Mouse (Mus musculus): Measurements from ENCODE around the gene Slc47a2.

Gene Slc47a2

DNA sequence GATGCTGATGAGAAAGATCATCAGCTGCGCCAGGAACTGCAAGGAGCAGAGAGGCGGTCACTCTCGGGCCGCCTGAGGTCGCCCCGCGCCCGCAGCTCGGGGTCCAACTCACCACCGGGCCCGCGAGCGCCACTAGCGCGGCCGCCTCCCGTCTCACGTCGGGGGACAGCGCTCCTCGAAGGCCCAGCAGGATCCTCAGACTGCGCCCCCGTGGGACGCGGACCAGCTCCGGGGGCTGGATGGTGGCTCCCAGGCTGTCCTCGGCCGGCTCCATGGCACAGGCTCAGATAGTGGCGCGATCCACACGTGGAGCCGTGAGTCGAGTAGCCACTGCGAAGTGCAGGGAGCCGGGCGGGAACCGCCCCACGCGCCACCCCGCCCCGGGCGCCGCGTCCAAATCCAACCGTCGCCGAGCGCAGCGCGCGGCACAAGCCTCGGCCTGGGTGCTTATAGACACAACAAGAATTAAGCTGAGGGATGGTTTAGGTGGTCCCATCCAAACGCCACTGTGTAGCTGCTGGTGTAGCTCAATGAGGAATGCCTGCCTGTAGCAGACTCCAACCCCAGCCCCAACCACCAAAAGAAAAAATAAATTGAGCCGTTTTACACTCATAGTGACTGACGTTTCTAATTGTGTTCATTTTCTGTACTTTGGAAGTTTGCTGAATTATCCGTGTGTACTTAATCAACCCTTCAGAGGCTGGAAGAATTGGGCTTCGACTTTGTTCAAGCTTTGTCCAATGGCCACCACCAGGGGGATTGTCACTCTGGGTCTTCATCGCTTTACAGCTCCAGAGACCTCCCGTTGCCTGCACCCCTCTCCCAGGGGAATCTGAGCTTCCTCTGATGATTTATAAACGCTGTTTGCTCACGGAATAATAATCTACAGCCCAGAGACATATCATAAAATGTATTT, at the start of gene Slc47a2:
Gene Slc47a2 (minus strand): TSS at position 356 of the 916 bp plus-strand sequence.
- DNase-seq = no peak

DNA sequence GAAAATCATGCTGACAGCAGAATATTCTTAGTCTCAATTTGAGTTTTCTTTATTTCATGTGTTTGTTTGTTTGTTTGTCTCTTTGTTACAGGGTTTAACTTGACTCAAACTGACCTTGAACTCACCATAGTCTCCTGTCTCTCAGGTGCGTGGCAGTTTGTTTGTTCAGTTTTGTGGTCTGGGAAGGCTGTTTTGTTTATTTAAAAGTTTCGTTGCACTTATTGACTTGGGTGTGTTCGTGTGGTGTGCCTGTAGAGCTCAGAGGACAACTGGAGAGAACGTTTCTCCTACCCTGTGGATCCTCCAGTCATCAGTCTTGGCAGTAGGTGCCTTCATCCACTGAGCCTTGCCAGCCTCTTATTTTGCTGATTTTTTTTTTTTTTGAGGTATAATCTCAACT, 46.3 kb upstream of the Slc47a2 start:
- DNase-seq = no peak

DNA sequence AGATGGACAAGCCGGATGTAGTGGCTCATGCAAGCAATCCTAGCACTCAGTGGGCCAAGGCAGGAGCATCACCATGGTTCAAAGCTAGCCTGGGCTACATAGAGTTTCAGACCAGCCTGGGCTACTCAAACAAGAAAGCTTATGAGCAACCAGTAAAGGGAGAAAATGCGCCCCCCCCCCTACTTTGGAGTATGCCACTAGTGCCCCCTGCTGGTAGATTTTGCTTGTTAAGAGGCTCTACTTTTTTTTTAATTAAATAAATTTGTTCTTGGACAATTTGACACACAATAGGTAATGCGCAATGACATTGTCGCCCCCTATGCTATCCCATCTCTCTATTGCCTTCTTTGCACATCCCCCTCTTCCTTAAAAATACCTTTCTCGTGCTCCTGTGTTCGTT, 45.4 kb upstream of the Slc47a2 start:
- peak in 1 of 2 experiments; percentile 44 for DNase-seq

DNA sequence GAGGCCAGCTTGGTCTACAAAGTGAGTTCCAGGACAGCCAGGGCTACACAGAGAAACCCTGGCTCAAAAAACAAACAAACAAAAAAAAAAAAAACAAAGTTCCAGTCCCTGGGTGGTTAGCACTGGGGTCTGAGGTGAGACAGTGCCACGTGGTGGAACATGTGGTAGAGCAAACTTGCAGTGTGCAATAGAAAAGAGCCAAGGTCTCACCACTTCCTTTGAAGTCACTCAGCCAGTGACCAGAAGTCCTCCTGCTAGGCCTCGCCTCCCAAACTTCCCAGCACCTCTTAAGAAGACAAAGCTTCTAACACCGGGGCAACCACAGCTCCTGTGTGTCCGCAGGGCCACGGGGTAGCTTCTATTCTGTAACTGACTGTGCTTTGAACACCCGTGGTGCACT, 44.6 kb upstream of the Slc47a2 start:
- DNase-seq = no peak

DNA sequence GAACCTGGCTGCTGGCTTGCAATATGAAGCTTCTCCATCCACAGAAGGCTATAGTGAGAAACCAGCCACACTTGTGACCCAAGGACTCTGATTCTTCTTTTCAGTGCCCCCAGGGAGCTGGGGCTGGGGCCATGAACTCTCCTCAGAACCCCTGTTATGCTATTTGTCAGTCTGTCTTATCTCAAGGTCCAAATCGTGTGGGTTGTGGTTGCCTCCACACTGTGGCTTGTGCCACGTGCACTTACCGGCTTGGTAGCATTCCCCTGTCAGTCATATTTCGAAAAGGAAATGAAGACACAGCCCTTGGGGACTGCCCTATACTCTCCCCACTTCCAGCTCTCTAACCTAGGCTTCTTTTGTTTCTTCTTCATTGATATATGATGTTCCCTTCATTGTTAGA, 43.1 kb upstream of the Slc47a2 start:
- DNase-seq = no peak

DNA sequence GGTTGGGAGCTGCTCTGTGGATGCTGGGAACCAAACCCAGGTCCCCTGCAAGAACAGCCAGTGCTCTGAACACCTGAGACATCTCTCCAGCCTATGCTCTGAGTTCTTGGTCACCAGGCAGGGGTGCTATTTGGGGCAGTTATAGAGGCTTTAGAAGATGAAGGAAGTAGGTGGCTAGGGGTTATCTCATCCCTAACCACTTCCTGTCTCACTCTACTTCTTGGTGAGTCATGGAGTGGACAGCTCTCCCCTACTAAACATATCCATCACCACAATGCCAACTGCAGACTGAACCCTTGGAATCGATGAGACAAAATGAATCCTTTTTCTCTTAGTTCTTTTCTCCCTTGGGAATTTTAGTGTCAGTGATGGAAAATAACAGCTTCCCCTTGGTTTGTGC, 38.6 kb upstream of the Slc47a2 start:
- DNase-seq = no peak

DNA sequence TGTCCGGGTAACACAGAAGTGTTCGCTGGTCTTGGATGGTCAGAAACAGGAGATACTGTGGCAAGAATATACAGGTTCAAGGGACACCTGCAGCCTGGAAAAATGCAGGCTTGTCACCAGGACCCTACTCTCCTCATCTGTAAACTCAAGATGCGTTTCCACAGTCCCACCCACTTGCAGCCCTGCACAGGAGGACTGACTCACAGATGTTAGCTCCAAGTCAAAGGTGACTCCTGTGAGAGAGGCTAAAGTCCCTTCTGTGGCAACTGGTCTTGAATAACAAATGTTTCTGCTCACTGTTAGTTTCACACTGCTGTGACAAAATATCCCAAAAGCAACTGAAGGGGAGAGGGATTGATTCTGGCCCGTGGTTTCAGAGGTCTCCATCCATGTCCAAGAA, 36.0 kb upstream of the Slc47a2 start:
- DNase-seq = no peak

DNA sequence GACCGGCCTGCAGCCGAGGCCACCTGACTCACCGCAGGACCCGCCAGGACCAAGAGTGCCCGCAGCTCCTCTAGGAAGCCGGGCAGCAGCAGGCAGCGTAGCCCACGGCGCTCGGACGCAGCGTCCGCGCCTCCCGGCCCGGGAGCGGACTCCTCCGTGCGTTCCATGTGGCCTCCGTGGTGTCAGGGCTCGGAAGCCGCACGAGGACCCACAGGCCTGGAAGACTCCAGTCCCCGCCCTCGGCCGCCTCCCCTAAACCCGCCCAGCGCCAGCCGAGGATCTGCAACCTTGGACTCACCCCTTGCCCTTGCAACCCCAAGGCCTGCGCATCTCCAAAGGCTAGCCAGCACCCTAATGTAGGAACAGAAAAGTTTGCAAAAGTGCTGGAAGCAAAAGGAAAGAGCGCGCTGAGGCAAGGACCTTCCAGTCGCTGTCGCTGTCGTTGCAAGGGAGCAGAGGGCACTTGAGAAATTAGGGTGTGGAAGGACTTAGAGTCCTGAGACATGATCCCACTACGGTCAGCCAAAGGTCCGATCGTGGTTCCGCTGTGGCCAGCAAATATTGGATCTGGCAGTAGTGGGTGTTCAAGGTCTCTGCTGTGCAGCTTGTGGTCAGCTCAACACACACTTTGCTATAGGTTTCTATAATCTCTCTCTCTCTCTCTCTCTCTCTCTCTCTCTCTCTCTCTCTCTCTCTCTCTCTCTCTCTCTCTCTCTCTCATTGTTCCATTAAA, 35.4 kb upstream of the Slc47a2 start, which contains the start of gene Slc47a1:
Gene Slc47a1 (minus strand): TSS at position 465 of the 733 bp plus-strand sequence.
- no peak for DNase-seq

DNA sequence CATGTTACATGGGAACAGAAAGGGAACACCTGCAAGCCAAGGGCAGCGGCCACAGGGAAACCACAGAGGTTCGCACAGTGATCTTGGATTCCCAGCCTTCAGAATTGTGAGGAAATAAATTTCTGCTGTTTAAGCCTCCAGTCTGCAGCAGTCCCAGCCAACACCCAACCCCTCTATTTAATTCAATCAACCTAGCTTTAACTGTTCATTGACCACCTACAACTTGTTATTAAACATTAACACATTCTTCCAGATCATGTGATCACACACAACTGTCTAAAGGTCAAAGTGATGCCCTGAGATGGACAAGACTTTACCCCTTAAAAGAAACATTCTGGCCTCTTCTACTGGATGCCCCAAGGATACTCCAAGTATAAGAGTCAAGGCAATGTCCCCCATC, 26.0 kb upstream of the Slc47a2 start:
- no peak for DNase-seq

DNA sequence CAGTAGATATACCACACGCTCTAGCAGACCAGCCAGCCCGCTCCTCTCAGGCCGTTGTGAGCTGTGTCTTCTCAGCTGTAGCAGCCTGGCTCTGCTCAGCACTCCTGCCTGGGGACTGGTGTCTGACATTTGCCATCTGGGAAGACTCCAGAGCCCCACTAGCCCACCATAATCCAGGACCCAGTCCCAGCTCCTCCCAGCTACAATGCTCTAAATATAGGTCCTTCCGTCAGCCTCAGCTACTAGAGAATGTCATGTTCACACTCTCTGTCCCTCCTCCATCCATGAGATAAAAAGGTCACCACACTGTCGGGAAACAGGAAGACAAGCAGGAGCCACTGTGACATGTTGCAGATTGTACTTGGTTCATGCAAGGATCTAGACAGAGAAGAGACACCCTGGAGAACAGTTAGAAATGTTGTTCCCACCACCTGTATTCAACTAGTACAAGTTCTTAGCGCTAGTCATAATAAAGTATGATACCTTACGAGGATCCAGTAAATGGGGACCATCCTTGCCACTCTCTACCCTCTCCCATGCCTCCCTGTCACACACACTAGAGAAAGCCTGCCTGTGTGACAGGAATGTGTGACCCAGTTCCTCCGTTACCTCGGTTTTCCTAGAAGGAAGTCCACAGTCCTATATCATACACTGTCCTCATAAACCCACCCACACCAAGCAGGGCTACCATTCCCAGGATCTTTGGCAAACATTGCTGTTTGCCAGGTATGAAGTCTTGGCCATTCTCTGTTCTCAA, 24.0 kb upstream of the Slc47a2 start:
- no peak for DNase-seq

DNA sequence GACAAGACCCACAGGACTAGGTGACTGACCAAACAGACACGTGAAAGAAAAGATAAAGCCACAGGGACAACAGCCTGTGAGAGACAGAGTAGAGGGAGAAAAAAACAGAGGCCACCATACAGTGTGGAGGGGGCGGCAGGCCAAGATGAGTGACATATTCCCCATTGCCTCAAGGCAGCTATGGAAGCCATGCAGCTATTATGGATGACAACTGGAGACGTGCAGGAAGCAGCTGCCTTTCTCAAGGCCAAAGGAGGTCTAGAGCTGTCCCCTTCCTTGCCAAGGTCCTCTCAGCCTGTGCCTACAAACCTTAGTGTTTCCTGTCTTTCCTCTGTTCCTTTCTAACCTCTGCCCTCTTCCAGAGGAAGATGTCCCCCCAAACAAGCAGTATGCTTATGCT, 23.3 kb upstream of the Slc47a2 start:
- DNase-seq = no peak

DNA sequence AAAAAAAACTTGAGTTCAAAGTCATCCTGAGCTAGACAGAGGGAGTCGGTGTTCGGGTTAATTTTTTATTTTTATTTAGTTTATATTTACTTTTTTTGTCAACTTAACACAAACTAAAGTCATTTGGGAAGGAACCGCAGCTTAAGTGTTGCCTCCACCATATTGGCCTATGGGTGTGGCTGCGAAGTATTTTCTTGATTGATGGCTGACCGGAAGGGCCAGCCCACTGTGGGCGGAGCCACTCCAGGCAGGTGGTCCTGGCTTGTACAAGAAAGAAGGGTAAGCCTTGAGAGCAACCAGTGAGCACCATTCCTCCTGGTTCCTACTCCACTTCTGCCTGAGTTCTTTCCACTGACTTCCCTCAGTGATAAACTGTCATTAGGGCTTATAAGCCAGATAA, 21.4 kb upstream of the Slc47a2 start:
- no peak for DNase-seq

DNA sequence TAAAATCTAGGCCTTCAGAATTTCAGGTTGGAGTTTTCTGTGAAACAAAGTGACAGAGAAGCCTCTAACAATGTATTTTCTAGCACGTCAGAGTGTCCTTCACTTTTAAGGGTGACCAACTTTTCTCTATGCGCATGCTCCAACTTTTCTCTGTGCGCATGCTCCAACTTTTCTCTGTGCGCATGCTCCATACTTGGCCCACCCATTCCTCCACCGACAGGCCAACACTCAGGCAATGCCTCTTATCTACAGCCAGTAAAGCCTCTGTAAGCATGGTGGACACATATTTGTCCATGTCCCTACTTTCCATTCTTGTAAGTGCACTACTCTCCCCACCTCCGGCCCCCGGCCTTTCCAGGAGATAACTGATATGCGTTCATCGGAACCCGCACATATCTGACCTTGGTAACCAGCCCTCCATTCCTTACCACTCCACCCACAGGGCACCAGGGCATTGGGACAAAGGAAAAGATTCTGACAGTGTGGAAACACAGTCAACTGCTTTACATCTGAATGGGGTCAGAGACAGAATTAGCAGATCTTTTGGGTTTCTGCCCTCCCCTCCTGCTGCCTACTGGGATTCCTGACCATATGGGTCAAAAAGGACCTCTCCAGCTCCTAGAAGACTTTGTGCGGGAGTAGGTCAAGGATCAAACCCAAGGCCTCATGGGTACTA, 19.0 kb upstream of the Slc47a2 start:
- no peak for DNase-seq

DNA sequence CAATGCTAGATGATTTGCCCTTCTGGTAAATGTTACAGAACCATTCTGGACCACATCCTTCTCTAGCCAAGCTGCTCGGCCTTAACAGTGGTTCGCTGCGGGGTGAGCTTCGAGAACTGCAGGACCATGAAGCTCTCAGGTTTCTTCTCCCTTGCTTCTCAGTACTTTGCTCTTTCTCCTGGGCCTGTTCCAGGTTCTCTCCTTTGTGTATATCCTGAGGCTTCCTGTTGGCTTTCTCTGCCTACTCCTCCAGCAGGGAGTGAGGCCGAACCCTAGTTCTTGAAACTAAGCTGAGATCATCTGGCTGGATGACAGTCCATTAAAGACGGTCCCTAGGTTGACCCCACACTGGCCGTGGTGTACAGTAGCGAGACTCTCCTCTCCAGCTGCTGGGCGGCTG, 13.9 kb upstream of the Slc47a2 start:
- no peak for DNase-seq

DNA sequence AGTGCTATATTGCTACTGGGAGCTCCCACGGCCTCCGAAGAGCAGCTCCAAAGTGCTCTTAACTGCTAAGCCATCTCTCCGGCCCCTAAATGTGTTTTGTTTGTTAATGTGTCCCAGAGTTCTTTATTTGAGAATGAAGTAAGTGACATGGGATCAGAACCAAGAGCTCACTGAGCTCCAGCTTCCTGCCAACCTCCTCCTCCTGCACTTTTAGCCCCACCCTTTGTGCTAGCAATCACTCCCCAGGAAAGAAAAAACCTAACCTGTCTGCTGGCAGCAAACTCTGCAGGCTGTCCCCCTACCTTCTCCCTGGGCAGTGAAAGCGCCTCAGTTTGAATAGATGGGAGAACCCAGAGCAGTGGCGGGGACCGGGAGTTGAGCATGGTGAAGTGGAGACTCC, 13.5 kb upstream of the Slc47a2 start:
- DNase-seq = no peak

DNA sequence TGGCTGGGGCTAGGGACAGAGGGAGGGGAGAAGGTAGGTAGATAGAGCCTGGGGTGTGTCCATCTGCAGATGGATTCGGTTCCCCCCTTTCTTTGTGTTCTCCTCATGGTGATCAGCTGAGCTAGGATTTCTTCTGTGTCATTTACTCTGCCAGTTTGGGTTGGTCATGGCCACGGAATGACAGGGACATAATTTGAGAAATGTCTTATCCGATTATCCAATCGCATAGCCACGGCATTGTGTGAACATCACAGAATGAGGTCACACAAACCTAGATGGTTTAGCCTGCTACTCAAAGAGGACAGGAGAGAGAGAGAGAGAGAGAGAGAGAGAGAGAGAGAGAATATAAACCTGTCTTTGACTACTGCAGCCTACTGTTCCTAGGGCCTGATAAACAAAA, 12.7 kb upstream of the Slc47a2 start:
- DNase-seq = no peak

DNA sequence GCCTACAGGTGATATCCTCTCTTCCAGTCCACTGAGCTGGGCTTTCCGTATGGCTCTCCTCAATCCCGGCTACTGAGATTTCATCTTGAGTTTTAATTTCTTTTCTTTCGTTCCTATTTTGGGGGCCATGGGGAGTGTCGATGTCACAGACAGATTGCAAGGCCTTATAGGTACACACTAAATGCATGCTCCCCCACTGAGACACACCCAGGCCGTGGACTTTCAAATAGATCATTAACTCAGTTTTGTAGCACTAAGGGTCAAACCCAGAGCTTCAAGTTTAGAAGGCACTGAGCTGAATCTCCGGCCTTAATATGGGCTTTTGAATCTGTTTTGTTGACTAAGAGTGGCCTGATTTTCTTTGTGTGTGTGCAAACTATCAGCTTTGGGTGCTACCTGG, 11.7 kb upstream of the Slc47a2 start:
- no peak for DNase-seq

DNA sequence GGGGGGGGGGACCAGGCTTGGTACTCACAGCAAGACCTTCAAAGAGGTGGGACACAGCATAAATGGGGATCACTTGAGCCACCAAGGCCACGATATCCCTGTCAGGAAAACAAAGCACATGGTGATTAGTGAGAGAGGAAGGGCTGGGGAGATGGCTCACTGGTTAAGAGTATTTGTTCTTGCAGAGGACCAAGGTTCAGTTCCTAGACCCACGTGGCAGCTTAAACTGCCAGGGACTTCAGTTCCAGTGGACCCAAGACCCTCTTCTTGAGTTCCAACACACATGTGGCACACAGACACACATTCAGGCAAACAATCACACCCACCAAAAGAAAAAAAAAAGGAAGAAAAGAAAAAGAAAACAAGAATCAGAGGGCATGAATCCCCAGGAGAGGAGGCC, 10.4 kb upstream of the Slc47a2 start:
- DNase-seq = no peak

DNA sequence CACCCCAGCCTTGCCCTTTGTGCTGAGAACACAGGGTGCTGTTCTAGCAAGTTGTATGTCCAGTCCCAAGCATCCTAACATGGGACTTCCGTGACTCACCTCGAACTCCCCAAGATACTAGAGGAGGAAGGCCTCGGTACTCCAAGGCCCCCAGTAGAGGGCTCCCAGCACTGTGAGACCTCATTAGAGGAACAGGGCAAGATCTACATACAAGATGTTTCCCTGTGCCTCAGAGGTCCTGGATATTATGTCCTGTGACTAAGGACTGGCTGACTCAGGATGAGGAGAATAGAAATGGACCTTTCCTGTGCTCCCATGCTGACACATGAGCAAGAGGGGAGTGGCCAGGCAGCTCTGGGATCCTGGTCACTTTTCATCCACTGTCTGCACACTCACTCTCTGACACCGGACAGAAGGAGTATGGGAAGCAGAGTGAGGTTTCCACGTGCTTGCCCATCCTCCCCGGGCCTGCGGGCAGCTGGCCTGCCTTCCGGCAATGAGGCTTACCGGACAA, 9.5 kb upstream of the Slc47a2 start:
- DNase-seq = no peak

DNA sequence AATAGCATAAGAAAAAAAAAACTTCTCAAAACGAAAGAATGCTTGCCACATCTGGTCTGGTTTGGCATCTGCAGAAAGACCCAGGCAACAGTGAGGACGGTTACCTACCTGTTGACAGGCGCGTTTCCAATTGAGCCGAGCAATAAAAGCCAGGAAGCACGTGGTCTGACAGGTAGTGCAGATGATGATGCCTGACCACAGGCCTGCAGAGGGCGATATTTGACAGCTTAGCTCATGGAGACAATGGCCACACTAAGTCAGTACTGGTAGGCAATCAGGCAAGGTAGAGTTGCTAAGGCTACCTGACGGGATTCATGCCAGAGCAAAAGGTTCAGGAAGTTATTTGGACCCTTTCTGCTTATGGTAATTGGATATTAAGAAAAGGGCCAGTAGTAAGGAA, 6.7 kb upstream of the Slc47a2 start:
- peak; percentile 49 to 69 for DNase-seq

DNA sequence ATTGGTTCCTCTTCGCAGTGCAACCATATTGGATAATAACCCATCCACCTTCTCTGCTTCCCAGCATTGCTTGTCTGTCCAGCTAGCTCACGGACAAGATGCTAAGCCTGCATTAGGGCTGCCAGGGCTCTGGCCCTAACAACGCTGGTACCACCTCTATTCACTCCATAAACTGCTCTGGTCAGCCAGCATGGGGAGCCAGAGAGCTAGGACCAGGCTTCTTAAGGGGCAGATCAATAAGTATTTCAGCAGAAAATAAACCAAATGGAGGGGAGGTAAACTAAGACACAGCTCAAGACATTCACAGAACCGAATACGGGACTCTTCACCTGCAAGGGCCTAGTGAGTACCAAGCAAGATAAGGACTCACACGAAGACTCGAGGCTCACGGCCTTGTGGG, 3.5 kb upstream of the Slc47a2 start:
- DNase-seq = no peak

DNA sequence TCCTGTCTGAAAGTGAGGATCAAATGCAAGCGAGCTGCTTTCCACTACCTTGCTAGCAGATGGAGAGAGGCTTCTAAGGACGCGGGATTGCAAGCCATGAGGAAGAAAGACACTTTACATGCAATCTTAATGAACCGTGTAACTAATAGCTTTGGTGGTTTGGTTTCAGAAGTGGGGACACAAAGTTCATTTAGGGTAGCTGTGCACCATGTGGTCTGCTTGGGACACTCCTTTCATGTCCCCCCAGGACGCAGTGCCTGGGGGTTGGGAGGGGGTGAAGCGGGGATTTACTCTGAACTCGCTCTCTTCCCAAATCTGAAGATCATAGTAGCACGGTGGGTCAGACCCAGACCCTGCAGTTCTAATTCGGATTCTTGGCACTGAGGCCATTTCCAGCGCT, 689 bp downstream of the Slc47a2 start:
- DNase-seq = no peak

DNA sequence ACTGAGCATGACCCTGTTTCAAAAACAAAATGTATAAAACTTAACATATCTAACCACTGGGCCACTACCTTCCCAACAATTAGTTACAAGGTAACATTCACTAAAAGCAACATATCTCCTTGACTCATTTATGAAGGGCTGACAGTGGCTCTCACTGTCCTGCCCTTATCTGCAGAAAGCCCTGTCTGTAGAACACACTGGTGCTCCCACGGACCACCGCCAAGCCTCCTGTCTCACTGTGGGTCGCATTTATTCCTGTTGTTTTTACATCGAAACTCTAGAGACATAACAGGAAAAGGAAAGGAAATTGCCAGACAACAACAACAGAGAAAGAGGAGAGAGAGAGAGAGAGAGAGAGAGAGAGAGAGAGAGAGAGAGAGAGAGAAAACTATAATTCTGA, 1.4 kb downstream of the Slc47a2 start:
- DNase-seq = no peak

Data from spleen, adult 18-20 months (tissue).